Mouse (Mus musculus) embryo, embryonic 10 days (tissue): ENCODE measurements around the gene Filip1l.

Experiments
- DNase-seq: peaks from one replicate; pipeline ENCODE4 v3.0.0-alpha.2; 2015; ENCODE audit warnings: low spot score

Filip1l gene

DNA sequence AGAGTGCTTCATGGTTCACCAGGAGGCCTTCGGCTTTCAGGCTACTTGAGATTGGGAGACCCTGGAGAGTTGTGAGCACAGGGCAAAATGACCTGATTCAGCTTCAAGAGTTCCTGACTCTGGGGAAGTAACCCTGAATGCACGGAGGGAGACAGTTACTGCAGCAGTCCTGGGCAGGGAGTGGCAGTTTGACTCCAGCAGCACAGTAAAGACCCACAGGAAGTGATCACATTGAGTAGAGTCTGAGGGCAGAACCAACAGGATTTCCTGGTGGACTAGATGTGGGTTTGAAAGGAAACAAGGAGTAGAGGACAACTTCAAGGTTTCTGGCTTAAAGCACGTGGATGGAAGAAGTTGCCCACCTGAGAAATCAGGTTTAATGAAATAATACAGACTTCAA is 81.7 kb downstream of the Filip1l start:
- DNase-seq = no peak

DNA sequence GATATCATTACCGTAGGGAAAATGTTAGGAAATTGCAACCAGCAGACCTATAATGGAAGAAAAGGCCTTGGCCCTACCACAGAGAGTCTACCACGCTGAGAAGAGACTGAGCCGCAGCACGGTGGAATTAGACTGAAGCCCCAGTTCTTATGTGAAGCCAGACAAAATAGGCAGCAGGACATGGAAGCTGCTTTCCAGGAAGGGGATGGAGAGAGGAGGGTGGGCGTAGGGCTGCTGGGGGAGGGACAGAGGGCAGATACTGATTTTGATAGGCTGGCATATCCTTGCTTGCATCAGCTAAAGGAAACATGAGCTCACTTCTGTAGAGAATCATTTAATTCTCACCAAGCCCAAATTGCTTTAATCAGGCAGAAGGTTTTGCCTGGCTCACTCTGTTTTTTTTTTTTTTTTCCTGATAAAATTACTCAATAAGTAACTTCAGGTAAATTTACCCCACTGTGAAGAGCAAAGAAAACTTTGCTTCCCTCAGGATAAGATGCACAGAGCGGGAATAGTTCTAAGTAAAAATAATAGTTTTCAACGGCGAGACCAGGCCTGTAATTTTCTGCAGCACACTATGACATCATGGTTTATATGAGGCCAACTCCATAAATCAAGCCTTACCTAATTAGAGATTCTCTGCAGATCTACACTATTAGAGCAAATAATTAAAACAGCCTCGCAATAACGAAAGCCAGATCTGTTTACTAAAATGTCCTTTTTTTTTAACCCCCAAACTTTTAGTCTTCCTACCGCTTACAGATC is 84.8 kb downstream of the Filip1l start:
- DNase-seq = peak; percentile 40

DNA sequence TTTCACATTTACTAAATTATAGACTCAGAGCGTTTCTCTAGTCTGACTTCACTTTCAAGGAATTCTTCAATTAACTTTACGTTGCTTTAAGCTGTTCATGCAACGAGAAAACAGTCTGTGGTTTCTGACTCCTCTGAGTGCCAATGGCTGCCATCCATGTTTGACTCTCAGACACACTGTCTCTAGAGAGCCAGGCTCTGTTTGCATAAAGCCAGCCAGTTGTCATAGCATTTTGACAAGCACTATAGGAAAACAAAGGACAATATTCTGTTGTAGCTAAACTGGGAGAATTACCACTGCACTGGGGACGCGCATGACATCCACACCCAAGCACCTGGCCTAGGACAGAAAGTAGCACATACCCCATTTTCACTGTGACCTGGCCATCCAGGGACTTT is 85.4 kb downstream of the Filip1l start:
- no peak for DNase-seq

DNA sequence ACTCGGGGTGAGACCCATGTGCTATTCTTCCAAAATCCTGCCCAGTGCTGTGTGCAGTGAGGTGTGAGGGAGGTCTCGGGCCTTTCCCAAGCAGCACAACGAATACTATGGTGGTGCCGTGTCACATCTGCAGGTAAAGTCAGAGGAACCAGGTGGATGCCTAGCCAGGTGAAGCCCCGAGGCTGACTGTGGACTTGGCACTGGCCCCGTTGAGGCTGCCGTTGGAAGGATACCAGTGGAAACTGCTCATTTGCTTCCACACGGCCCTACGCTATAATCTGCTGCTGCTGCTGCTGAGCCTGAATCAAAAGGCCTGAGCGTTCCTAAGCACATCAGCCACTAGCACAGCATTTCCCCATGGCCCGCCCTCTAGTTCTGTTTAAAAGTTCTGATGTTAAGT is 86.3 kb downstream of the Filip1l start:
- no peak for DNase-seq

DNA sequence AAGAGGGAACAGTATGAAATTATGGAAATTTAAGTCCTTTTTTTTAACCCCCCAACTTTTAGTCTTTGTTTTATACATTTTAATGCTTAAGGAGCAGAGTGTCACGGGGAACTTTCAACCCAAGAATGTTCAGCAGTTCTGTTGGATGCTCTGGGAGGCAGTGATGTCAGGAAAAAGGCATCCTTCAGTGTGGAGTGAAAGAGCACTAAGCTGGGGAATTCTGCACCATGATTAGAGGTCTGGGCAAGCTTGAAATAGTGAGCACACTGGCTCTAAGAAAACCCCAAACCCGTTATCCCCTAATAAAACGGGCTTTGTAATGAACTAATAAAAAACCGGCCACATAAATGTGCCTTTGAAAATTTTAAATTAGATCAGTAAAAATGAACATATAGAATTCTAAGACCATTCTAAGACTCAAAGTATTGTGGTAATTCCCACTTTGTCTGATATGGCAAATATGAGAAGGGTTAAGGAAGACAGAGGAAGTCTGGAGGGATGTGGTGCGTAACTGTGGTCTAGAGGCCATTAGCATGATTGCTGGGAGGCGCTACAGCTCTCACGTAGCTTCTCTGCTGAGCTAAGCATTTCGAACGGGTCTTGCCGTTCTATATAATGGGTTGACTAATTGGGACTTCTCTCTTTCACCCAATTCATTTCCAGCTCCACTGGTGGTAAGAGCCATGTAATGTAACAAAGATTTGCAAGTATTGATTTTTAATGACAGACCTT is 88.0 kb downstream of the Filip1l start:
- DNase-seq = no peak

DNA sequence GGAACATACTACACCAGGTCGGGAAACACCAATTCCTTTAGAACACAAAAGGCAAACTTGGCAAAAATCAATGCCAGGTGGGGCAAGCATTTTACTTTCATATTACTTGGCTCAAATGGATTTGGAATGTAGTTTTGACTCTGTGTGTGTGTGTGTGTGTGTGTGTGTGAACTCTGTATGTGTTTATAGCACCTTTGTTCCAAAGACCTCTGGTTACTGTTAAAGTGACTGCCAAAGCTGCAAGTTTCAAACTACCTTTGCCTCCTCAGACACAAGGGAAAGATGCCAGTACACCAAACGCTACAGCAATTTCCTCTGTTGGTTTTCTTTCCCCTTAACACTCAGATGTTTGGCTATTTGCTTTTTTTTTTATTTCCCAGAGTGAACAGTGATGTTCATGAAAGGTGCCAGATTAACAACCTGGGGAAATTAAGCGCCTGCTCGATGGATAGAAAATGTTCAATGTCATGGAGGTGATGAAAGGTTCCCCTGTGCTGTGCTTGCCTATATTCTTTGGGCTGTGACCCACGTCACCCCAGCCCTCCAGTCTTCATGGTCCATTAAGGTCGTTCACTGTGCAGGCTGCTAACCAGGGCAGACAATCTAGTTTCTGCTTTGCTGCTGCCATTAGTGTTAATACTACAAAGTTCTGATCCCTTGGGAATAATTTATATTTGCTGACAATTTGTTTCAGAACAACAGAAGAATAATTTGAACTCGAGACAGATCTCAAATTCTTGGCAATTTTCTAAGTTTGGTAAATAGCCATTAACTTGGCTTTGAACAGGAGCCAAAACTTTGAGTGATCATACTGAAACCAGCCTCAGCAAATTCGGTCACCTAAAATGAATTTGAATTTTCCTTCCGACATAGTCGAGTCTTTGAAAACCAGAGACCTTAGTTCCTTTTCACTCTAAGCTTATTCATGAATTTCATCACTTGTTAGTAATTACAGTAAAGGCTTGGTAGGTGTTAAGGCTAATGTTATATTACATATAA is 92.5 kb downstream of the Filip1l start:
- no peak for DNase-seq

DNA sequence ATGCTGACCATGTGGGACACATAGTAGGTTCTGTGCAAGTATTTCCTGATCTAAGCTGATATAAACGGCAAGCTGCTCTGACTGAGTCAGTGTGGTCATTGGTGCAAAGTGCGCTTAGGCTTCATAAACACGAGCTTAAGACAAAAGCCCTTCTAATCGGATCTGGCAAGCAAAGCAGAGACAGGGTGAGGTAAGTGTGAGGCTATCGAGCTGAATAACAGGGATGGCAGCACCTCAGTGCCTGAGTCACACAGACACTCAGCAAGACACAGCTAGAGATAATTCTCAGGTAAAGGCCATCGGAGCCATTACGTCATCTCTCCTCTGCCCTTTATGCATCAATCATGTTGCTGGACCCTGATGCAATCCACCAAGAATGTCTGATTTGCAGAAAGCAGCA is 100.1 kb downstream of the Filip1l start:
- DNase-seq = no peak

DNA sequence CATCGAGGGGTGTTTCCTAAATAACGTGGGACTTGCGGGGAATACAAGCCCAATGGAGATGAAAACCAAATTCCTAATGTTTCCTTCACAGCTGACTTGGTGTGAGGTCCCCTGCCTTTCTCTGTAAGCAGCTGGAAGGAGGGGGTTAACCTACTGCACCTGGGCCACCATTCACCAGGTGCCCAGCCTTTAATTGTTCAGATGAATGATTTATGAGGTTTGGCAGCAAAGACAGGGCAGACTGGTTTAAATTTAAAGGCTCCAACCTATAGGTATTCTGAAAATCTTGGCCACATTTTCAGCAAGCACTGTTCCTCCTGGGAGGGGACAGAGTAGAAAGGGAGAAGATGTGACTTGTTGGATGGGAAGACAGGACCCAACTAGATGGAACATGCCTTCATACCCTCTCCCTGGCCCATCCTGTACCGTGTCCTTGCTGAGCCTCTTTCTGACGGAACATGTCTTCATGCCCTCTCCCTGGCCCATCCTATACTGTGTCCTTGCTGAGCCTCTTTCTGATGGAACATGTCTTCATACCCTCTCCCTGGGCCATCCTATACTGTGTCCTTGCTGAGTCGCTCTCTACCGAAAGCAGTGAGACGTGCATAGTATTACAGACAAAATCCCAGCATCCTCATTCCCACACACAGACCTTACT is 101.3 kb downstream of the Filip1l start:
- DNase-seq = no peak

DNA sequence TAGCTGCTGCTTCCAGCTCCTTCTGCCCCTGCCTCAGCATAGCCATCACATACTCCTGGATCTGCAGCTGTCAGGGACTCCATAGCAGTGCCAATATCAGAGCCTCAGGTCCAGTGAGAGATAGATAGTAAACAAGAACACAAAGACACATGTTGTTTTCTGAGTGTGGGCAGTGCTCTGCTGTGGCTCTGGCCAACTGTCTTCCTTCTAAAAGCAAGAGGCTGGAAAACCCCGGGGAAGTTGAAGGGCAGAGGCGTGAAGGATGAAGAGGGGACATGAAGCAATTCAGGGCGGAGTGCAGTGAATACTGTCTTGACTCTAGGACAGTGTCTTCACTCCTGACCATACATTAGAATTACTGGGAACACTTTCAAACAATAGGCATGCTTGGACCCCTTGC is 102.7 kb downstream of the Filip1l start:
- DNase-seq = no peak

DNA sequence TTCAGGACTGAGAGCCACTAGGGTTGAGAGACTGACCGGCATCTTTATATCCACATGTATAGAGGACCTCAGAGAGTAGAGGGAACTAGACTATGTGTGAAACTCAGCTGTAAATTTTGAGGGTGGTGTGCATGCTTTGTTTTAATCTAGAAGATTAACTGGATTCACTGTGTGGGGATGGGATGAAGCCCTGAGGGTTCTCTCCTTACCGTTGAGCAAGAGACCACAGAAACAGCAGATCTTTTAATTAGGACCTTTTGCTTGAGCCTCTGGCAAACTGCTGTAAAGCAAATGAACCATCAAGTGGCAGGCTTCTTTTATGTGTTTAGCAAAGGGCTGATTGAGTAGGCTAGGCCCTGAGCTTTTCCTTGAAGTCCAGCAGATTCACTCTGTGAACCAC is 103.1 kb downstream of the Filip1l start:
- no peak for DNase-seq

DNA sequence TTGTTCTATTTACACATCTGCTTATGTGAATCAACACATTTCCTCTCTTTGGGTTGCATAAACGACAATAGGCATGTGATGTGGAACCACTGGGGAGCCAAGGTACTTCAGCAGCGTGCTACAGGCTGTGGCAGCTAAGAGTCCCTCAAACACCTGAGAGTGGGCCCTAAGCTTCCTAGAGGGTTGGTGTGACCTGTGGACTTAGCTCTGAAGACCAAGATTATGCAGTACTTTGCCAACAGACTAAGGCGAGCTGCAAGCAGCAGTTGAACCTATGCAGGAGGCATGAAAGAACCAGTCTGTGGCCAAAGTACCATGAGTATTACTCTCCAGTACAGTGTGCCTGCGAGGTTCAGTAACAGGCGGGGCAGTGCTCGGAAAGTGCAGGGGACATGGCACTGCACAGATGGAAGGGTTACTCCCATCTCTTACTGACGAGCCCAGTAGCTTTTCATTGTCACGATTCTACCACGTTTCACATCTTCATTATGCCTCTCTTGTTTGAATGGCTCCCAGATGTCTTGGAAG is 112.6 kb downstream of the Filip1l start:
- no peak for DNase-seq

DNA sequence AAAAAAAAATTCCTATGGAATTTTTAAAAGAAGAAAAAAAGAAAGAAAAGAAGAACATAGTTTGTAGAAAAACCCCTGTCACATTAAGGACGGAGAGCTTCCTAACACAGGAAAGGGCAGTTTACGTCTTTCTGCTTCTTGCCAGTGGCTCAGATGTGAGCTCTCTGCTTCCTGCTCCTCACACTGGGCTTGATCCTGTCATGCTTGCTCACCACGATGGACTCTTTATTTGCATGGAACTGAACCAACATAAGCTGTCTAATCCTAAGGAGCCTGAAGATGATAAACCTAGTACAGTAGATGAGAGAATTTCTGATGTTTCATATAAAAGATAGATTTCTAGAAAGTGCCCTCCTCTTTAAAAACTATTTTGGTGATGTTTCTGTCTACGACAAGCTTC is 116.4 kb downstream of the Filip1l start:
- no peak for DNase-seq

DNA sequence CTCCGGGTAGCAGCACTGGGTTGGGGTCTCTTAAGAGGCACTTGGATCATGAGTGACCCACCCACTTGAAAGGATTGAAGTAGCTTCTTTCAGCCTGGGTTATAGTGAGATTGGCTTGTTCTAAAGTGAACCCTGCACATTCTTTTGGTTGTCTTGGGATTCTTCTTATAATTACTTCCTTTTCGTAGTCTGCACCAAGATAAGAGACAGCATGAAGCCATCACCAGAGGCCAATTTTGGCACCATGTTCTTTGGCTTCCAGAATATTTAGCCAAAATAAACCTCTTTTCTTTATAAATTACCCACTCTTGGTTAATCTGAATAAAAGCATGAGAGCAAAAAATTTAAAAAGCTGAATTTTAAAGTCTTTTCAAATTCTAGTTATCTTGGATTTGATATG is 117.0 kb downstream of the Filip1l start:
- DNase-seq = no peak

DNA sequence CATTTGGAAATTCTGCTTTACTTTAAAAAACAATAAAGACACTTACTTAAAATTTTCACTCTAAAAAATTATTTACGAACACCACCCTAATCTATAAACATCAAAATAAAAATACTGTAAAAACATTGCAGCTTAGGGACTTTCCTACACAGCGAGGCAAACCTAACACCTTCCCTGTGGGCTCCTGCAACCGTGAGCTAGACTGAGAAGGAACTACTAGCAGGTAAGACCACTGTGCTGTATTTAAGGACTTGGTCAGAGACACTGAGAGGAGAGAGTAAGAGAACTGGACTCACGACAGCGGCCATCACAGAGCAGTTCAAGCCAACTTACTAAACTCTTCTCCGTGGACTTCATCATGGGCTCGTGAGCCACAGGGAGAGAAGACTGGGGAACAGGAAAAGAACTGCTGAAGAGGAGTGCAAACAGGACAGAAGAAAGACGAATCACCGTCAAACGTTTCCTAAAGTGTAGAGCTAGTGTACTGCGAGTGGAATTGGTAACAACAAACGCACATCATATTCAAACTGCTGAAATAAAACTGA is 117.5 kb downstream of the Filip1l start:
- DNase-seq = no peak

DNA sequence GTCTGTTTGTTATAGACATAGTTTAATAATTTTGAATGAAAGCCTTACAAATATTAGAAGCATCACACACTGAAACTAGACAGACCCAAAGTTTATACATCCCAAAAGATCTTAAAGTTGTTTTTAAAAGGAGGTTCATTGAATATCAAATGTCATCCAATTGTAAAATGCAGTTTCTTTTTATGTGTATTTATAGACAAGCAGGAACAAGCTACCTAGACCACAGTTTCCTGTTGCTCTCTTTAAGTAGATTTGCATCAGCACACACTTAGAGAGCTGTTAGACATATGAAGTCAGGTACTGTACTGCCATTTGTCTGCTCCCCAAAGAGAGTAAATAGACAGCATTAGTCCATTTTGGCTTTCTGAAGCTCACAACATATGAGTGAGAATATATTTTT is 118.2 kb downstream of the Filip1l start:
- no peak for DNase-seq

DNA sequence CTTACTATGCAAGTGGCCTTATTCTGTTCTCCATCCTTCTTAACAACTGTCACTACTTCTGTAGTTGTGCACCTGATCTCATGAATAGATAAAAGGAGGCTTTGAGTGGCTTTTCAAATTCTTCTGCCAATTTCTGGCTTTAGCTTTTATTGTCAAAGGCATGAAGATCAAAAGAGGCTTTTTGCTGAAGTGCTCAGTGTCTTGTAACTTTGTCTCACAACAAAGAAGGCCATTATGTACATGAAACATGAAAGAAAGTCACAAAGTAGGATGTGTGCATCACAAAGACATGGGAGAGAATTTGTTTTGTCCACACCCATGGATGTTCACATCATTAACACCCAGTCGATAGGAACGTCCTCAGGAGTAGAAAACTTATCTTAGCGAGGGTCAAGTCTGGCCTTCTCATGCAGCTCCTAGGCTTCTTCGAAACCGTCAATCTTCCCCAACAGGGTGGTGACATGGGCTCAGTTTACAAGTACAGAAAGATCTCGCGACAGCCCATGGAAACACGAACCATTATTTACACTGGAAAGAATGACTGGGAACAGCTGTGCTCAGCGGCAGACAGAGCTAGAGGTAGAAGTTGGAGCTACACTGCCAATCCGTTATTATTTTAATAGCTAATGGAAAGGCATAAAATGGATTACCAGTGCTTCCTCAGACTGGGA is 120.7 kb downstream of the Filip1l start:
- peak; percentile 58 for DNase-seq

DNA sequence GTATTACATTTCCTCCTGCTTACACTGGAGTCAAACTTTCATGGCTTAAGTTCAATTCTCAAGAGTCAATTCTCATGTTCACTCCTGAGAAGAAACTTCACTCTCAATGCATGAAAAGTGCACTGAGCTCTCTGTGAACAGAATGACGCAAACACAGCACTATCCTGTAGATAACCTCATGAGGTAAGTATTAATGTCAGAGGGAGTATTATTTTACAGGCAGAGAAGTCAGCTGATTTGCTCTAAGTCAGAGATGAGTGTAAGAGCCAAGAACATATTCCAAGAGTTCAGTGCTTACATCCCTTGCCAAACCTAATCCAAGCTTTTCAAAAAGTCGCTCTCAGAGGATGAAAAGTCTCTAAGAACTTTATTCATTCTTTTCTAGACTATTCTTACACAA is 125.6 kb downstream of the Filip1l start:
- DNase-seq = no peak

DNA sequence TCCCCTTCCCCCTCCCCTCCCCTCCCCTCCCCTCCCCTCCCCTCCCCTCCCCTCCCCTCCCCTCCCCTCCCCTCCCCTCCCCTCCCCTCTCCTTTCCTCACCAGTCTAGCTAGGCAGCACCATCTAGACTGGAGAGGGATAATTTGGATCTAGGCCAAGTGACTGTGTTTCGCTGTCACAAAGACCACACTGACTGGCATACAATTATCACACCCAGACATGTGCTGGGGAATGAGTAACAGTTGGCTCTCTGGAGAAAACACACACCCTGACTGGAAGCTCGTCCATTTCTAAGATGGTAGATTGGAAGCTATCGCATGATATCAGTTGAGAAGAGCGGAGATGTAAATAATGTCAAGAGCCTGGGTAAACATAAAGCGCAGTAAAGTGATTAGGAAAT is 126.9 kb downstream of the Filip1l start:
- no peak for DNase-seq

DNA sequence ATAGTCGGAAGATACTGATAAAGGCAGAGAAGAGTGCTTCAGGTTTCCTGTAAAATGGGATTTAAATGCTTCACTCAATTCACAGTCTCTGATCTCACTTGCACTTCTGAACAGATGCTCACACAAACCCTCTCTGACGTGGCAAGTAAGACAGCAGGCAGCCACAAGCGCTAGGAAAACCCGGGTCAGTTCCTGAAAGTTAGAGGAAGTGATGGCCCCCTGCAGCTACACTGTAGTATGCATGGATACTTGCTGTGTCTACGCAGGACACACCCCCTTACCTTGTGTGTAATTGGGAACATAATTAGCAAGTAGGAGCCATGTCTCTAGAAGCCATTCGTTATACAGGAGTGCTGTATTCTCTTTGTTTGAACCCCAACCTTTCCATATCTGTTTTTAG is 129.4 kb downstream of the Filip1l start:
- DNase-seq = no peak

DNA sequence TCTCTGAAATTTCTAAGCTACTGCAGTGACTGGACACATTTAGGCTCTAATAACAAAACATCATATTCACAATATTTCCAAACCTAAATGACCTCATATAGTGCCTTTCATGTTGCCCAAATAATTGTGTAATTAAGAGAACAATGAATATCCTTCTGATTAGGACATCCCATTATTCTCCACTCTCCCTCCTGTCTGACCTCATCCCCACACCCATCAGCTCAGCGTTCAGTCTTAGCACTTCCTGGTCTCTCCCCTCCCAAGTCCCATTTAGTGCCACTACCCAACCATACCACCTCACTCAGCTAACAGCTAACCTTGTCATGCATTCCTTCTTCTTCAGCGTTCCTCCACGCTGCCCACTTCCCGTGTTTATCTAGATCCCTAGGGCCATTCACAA is 130.0 kb downstream of the Filip1l start:
- no peak for DNase-seq

DNA sequence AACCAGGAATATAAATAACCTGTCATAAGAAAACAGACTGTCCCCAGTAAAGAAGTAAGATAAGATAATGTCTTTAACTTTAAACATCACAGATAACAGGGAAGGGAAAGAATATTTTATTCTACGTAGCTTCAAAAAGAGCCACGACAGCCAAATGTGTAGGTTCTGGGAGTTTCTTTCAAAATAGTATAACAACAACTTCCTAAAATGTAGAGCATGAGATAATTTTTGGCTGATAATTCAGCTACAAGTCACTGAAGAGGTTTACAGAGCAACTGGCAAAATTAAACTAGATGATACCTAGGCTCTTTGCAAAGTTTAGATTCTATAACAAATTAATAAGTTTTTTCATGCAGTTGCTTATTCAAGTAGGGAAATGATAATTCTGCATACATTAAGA is 130.6 kb downstream of the Filip1l start:
- DNase-seq = no peak
